Mouse (Mus musculus) embryonic facial prominence, embryonic 11.5 days (tissue): ENCODE data around the gene Mfsd6. TPM values are rescaled to one million over a fixed set of nuclear protein-coding genes. Genes with fewer than 3 reads are reported as not detected.

Experiments
- ATAC-seq: fragments of 200-750 bp; cut with Nextera tagmentation; replicated peaks from 2 replicates; pipeline ENCODE4 v1.8.0; 2017; ENCODE audit warnings: low read depth; ENCODE audit not compliant: insufficient number of reproducible peaks, low FRiP score, low TSS enrichment
- DNase-seq: peaks from one replicate; pipeline ENCODE4 v3.0.0-alpha.2; 2015; ENCODE audit warnings: low spot score
- H3K27ac ChIP-seq: fragments of 300-500 bp; sonication (generic); replicated peaks from 2 replicates; pipeline ENCODE4 v1.5.1; 2014; ENCODE audit warnings: mild to moderate bottlenecking, low read depth, low read length, control low read depth
- H3K27me3 ChIP-seq: fragments of 300-500 bp; sonication (generic); 2 replicates; pipeline ENCODE4 v1.6.1; 2014; ENCODE audit warnings: mild to moderate bottlenecking, low read length, moderate library complexity, mixed read lengths; ENCODE audit not compliant: control insufficient read depth, insufficient read depth
- H3K36me3 ChIP-seq: fragments of 300-500 bp; sonication (generic); replicated peaks from 2 replicates; pipeline ENCODE4 v1.6.1; 2014; ENCODE audit warnings: low read depth, mild to moderate bottlenecking, low read length, moderate library complexity, mixed read lengths; ENCODE audit not compliant: control insufficient read depth, insufficient read depth
- H3K4me1 ChIP-seq: fragments of 300-500 bp; sonication (generic); 2 replicates; pipeline ENCODE4 v1.6.1; 2014; ENCODE audit warnings: low read length, mixed read lengths; ENCODE audit not compliant: control insufficient read depth, insufficient read depth
- H3K4me2 ChIP-seq: fragments of 300-500 bp; sonication (generic); 2 replicates; pipeline ENCODE4 v1.6.1; 2014; ENCODE audit warnings: low read depth, mild to moderate bottlenecking, control low read depth, low read length, moderate library complexity
- H3K4me3 ChIP-seq: fragments of 300-500 bp; sonication (generic); 2 replicates; pipeline ENCODE4 v1.5.1; 2014; ENCODE audit warnings: low read depth, low read length, control low read depth
- H3K9ac ChIP-seq: fragments of 300-500 bp; sonication (generic); replicated peaks from 2 replicates; pipeline ENCODE4 v1.6.1; 2014; ENCODE audit warnings: mild to moderate bottlenecking, control low read depth, low read length
- H3K9me3 ChIP-seq: fragments of 300-500 bp; sonication (generic); replicated peaks from 2 replicates; pipeline ENCODE4 v1.6.1; 2016; ENCODE audit warnings: mild to moderate bottlenecking, low read length, inconsistent platforms, mixed read lengths; ENCODE audit not compliant: control insufficient read depth
- WGBS: fragments of 180-500 bp; shearing (Covaris S2); extraction: QIAGEN DNeasy Blood & Tissue Kit; methylation state at CpG from one replicate; pipeline ENCODE4 v1.1.7; 2014; 5-methylcytosine and 5-hydroxymethylcytosine counted together
- polyA plus RNA-seq: library from polyadenylated mRNA; unstranded; fragments of >200 nt; fragmentation: Nextera tagmentation; extraction: Ambion mirVana; gene quantifications from 2 replicates; pipeline ENCODE4 v1.2.1, GENCODE M21; 2014

Mfsd6 gene
- polyA plus RNA-seq, 1 experiment from 2014 or later, result 2.1 TPM

DNA sequence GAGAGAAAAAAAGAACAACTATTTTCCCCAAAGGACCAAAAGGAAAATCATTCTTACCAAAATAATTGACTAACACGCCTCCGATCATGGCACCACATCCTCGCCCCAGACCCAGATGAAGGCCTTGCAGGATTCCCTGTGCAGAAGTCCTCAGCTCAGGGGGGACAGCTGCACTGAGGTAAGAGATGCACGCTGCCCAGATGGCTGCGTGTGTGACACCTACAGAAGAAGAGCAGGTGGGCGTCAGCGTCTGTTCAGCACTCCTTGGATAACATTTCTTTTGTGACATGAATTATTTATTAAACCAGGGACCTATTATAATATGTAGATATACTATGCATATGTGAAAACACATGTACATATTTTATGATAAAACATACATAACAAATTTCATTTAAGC is 64.0 kb downstream of the Mfsd6 start:
- WGBS, result 92% methylated on average over 7 of the region's 7 CpGs
- no peak overlapping the region for H3K4me2 ChIP-seq
- H3K4me3 ChIP-seq, result no peak overlapping the region
- DNase-seq (no peak), ATAC-seq (no peak)
- no peaks in the 10 kb centered on the region for H3K4me1 ChIP-seq
- no peak overlapping the region for H3K9ac ChIP-seq
- H3K27ac ChIP-seq, result no peak overlapping the region
- no peaks in the 10 kb centered on the region for H3K36me3 ChIP-seq
- H3K27me3 ChIP-seq, result no peaks in the 10 kb centered on the region
- H3K9me3 ChIP-seq, result no peaks in the 10 kb centered on the region

GRCm38 (mm10) chr1:52660765-52661164 is 66.5 kb downstream of the Mfsd6 start:
- no peak overlapping the region for H3K4me3 ChIP-seq
- H3K4me1 ChIP-seq, result no peaks in the 10 kb centered on the region
- H3K4me2 ChIP-seq, result no peak overlapping the region
- no peak for DNase-seq
- no peak overlapping the region for H3K9ac ChIP-seq
- H3K27ac ChIP-seq, result no peak overlapping the region
- no peaks in the 10 kb centered on the region for H3K9me3 ChIP-seq
- no peaks in the 10 kb centered on the region for H3K27me3 ChIP-seq
- ATAC-seq, result no peak
- 82% methylated on average over 12 of the region's 12 CpGs for WGBS
- no peaks in the 10 kb centered on the region for H3K36me3 ChIP-seq

GRCm38 (mm10) chr1:52660278-52660677 is 67.0 kb downstream of the Mfsd6 start:
- no peaks in the 10 kb centered on the region for H3K4me1 ChIP-seq
- DNase-seq, result no peak
- no peaks in the 10 kb centered on the region for H3K9me3 ChIP-seq
- 70% methylated on average over 2 of the region's 2 CpGs for WGBS
- H3K27ac ChIP-seq, result no peak overlapping the region
- no peak overlapping the region for H3K4me2 ChIP-seq
- H3K27me3 ChIP-seq, result no peaks in the 10 kb centered on the region
- H3K9ac ChIP-seq, result no peak overlapping the region
- H3K4me3 ChIP-seq, result no peak overlapping the region
- no peaks in the 10 kb centered on the region for H3K36me3 ChIP-seq
- ATAC-seq, result no peak

DNA sequence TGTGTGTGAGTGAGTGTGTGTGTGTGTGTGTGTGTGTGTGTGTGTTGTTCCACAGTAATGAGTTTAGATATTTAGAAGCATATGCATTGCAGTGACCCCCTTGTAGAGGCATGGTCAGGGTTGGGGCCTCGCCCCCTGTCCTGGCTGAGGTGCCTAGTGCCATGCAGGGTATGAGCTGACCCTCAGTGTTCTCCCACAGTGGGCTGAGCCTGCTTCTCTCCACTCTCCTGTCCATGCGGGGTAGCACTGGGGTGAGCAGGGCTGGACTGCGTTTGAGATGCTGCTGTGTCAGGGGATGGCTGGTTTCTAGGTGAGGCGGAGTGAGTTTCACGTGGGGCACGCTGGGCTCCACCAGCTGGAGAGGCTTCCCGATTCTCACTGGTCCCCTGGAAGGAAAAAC is 69.1 kb downstream of the Mfsd6 start:
- Histone ChIP-seq H3K27ac (no peak overlapping the region), H3K4me1 (no peaks in the 10 kb centered on the region), H3K4me3 (no peak overlapping the region), H3K36me3 (no peaks in the 10 kb centered on the region), H3K9me3 (no peaks in the 10 kb centered on the region), H3K4me2 (no peak overlapping the region), H3K27me3 (no peaks in the 10 kb centered on the region), H3K9ac (no peak overlapping the region)
- DNase-seq (no peak), ATAC-seq (no peak; the same call in 1 of the 2 replicates)
- WGBS, result 89% methylated on average over 7 of the region's 7 CpGs

DNA sequence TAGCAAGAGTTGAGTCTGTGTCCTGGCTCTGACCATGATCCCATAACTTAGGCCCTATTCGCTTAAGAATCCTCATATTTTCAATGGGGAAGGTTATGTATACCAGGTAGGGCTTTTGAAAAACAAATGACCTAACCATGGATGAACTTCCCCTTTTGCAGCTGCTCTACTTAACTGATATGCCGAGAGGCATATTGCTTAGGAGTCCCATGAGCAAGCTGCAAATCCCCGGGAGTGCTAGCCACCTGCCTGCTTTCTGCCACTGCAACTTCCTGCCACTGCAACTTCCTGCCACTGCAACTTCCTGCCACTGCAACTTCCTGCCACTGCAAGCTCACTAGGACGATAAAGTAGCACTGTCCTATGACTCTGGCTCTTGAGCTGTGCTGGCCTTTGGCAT is 72.1 kb downstream of the Mfsd6 start:
- Histone ChIP-seq H3K4me2 (no peak overlapping the region), H3K27ac (no peak overlapping the region), H3K27me3 (no peaks in the 10 kb centered on the region), H3K4me3 (no peak overlapping the region), H3K9ac (no peak overlapping the region), H3K36me3 (no peaks in the 10 kb centered on the region; the same call in 1 of the 2 replicates), H3K9me3 (no peaks in the 10 kb centered on the region), H3K4me1 (no peaks in the 10 kb centered on the region)
- DNase-seq, result no peak
- 78% methylated on average over 4 of the region's 4 CpGs for WGBS
- ATAC-seq, result no peak

- Histone ChIP-seq H3K9me3 (no peaks in the 10 kb centered on the region), H3K4me1 (no peaks in the 10 kb centered on the region), H3K36me3 (no peaks in the 10 kb centered on the region; the same call in 1 of the 2 replicates), H3K4me2 (no peak overlapping the region), H3K9ac (no peak overlapping the region), H3K27ac (no peak overlapping the region), H3K4me3 (no peak overlapping the region), H3K27me3 (no peaks in the 10 kb centered on the region)
- WGBS, result 68% methylated on average over 1 of the region's 1 CpGs
- ATAC-seq, result no peak
- no peak for DNase-seq
Measured at GRCm38 (mm10) chr1:52653366-52653765, 73.9 kb downstream of the Mfsd6 start.

GRCm38 (mm10) chr1:52652601-52653253 is 74.5 kb downstream of the Mfsd6 start:
- 52% methylated on average over 3 of the region's 3 CpGs for WGBS
- peak; percentile 84 for DNase-seq
- no peaks in the 10 kb centered on the region for H3K27me3 ChIP-seq

DNA sequence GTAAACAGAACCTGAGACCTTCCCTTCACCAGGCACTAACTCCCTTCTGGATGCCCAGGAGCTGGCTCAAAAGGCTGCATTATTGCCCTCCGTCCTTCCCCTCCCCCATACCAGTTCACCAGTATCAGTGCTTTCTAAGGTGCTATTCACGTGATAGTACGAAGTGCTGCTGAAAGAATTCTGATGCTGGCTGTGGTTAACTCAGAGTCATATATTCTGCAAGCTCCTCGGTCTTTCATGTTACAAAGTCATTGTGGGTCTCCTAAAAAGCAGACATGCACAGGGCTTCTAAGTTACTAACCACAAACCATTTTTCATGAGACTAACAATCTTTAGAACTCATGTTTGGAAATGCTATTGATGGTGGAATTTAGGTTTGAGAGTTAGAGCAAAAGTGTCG is 77.2 kb downstream of the Mfsd6 start:
- H3K27ac ChIP-seq, result no peak overlapping the region
- 84% methylated on average over 5 of the region's 5 CpGs for WGBS
- H3K36me3 ChIP-seq, result no peaks in the 10 kb centered on the region; the same call in 1 of the 2 replicates
- ATAC-seq (no peak), DNase-seq (no peak)
- H3K9me3 ChIP-seq, result no peaks in the 10 kb centered on the region
- H3K4me1 ChIP-seq, result no peaks in the 10 kb centered on the region
- no peaks in the 10 kb centered on the region for H3K27me3 ChIP-seq
- H3K9ac ChIP-seq, result no peak overlapping the region
- no peak overlapping the region for H3K4me3 ChIP-seq
- H3K4me2 ChIP-seq, result no peak overlapping the region

More at GRCm38 (mm10) chr1:52652601-52653253, 74.5 kb downstream of the Mfsd6 start:
- Histone ChIP-seq H3K27ac (no peak overlapping the region), H3K9ac (no peak overlapping the region), H3K4me1 (no peaks in the 10 kb centered on the region), H3K4me2 (no peak overlapping the region), H3K36me3 (no peaks in the 10 kb centered on the region; the same call in 1 of the 2 replicates), H3K9me3 (no peaks in the 10 kb centered on the region), H3K4me3 (no peak overlapping the region)
- peak; percentile 86 for ATAC-seq
